13 mouse cellular contexts compared by ENCODE assay signal in the genomic region with DNA sequence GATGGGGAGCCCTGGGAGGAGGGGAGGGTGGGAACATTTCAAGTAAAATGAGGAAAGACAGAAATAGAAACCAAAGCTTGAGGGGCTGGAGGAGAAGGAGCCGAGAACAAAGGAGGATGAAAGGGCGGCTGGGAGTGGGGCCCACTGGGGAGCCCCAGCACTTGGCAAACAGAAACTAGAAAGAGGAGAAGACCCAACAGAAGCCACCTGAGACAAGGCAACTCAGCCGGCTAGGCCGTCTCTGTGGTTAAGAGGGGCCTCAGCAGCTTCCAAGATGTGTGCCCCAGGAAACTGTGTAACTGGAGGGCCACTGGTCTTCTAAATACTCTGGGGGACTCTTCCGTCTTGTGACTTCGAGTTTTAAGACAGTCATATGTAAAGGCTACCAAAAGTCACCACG.
"Had no signal": no experiment of that assay in that cellular context is flagged by ENCODE, and none has a peak within 500 bp of the region (broad histone marks: within the 10 kb centered on the region; RNA-seq: fewer than 3 reads in every experiment).

No protein-coding gene starts in this region.

- H3K9ac ChIP-seq: limb, embryonic 15.5 days; liver, embryonic 14.5 days; midbrain, embryonic 13.5 days; neural tube, embryonic 15.5 days had no signal

- DNase-seq: kidney, adult 8-10 months; kidney, postnatal 36 days; layer of hippocampus, adult 9-11 months; layer of hippocampus, postnatal 36 days; lung, adult 18-20 months; right cerebral cortex, adult 18-20 months; right cerebral cortex, postnatal 25 days had no signal

- H3K36me3 ChIP-seq: limb, embryonic 15.5 days; neural tube, embryonic 15.5 days had no signal

- ATAC-seq: intestine, postnatal 0 days; midbrain, embryonic 13.5 days had no signal

- H3K4me3 ChIP-seq: limb, embryonic 15.5 days; midbrain, embryonic 13.5 days; myocyte; neural tube, embryonic 15.5 days had no signal

- H3K9me3 ChIP-seq: limb, embryonic 15.5 days; midbrain, embryonic 13.5 days; neural tube, embryonic 15.5 days had no signal

- H3K4me2 ChIP-seq: limb, embryonic 15.5 days; midbrain, embryonic 13.5 days; neural tube, embryonic 15.5 days had no signal

- H3K27ac ChIP-seq: limb, embryonic 15.5 days; liver, embryonic 14.5 days; midbrain, embryonic 13.5 days; neural tube, embryonic 15.5 days had no signal

- H3K27me3 ChIP-seq: limb, embryonic 15.5 days; midbrain, embryonic 13.5 days; neural tube, embryonic 15.5 days had no signal
